Mouse (Mus musculus) thymus, adult 2 months (tissue): ENCODE measurements around the gene Slc16a5. TPM values are rescaled to one million over a fixed set of nuclear protein-coding genes. Genes with fewer than 3 reads are reported as not detected.
"Not testable (repeated sequence)": the region's sequence is repeated elsewhere in the genome, so short reads cannot be mapped to it uniquely, and the experiment has no call there.

ENCODE experiments used
- DNase-seq: peaks from one replicate; pipeline ENCODE4 v3.0.0; 2021
- H3K27ac ChIP-seq: fragments of 200-500 bp; 2 replicates; pipeline ENCODE4 v1.5.1; 2012; ENCODE audit warnings: low read length, control low read depth; ENCODE audit not compliant: control insufficient read depth, insufficient read depth
- H3K27me3 ChIP-seq: fragments of 200-500 bp; 2 replicates; pipeline ENCODE4 v1.6.1; 2012; ENCODE audit warnings: mild to moderate bottlenecking, low read length, moderate library complexity, mixed read lengths; ENCODE audit not compliant: control insufficient read depth, insufficient read depth
- H3K36me3 ChIP-seq: fragments of 200-500 bp; 2 replicates; pipeline ENCODE4 v1.6.1; 2012; ENCODE audit warnings: mild to moderate bottlenecking, low read length, moderate library complexity; ENCODE audit not compliant: control insufficient read depth, insufficient read depth
- H3K4me1 ChIP-seq: fragments of 200-500 bp; replicated peaks from 2 replicates; pipeline ENCODE4 v1.6.1; 2012; ENCODE audit warnings: low read length; ENCODE audit not compliant: control insufficient read depth, insufficient read depth
- H3K4me3 ChIP-seq: fragments of 200-500 bp; 2 replicates; pipeline ENCODE4 v1.5.1; 2012; ENCODE audit warnings: mild to moderate bottlenecking, low read length, control low read depth, moderate library complexity; ENCODE audit not compliant: control insufficient read depth, insufficient read depth
- CTCF ChIP-seq: fragments of 200-500 bp; IDR thresholded peaks from 2 replicates; pipeline ENCODE4 v1.5.1; 2012; ENCODE audit warnings: mild to moderate bottlenecking, control low read depth, low read length, moderate library complexity, borderline replicate concordance; ENCODE audit not compliant: control insufficient read depth, poor library complexity, insufficient read depth; ENCODE audit errors: extremely low read depth
- POLR2A ChIP-seq: fragments of 200-500 bp; IDR thresholded peaks from 2 replicates; pipeline ENCODE4 v1.6.1; 2012; ENCODE audit warnings: mild to moderate bottlenecking, low read length, control low read depth, moderate library complexity; ENCODE audit not compliant: control insufficient read depth, poor library complexity, insufficient read depth; ENCODE audit errors: extremely low read depth
- WGBS: fragments of 180-500 bp; shearing (Covaris S2); methylation state at CpG from one replicate; pipeline ENCODE4 v1.1.7; 2018; 5-methylcytosine and 5-hydroxymethylcytosine counted together
- polyA plus RNA-seq: library from polyadenylated mRNA; depleted of rRNA; stranded (reverse); fragments of >200 nt; gene quantifications from 2 replicates; pipeline ENCODE4 v1.2.3, GENCODE M21; 2012

The Slc16a5 gene
- polyA plus RNA-seq, 1 experiment: 456 TPM

DNA sequence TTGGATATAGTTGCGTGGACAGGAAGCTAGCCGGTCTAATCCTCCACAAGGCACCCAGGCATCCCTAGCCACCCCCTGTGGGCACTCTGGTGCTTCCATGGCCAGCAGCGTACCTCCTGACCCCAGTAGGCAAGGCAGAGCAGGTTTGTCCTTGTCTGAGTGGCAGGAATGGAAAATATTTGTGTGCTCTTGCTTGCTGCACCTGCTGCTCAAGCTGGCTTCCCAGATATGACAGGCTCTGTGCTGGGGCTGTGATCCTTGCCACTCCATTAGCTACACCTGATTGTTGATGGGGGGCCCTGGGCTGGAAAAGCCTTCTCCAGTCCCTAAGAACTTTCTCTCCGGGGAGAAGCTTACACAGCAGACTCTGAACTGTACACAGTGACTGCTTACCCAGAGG is 9.0 kb upstream of the Slc16a5 start:
- H3K4me3 ChIP-seq: no peak overlapping the region
- no peaks in the 10 kb centered on the region for H3K27me3 ChIP-seq
- H3K4me1 ChIP-seq: peaks cover 60% of the 10 kb centered on the region
- 61% methylated on average over 4 of the region's 4 CpGs for WGBS
- no peak for TF ChIP-seq POLR2A
- 0 out of 2 replicates have a peak, but pooled peaks have one; percentile 33 for TF ChIP-seq CTCF
- H3K27ac ChIP-seq: peak overlapping the region; percentile 99
- DNase-seq: no peak
- no peaks in the 10 kb centered on the region for H3K36me3 ChIP-seq

DNA sequence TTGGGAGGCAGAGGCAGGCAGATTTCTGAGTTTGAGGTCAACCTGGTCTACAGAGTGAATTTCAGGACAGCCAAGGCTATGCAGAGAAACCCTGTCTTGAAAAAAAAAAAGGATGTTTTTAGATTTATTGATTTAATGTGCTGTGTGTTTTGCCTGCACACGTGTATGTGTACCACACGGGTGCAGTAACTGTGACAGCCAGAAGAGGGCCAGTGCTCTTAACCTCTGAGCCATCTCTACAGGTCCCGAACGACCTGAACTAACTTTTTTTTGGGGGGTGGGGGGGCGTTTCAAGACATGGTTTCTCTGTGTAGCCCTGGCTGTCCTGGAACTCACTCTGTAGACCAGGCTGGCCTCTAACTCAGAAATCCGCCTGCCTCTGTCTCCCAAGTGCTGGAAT is 7.5 kb upstream of the Slc16a5 start:
- peaks cover 66% of the 10 kb centered on the region for H3K4me1 ChIP-seq
- not testable (repeated sequence) for H3K4me3 ChIP-seq, H3K27ac ChIP-seq, H3K27me3 ChIP-seq, H3K36me3 ChIP-seq, DNase-seq
- 95% methylated on average over 6 of the region's 6 CpGs for whole genome bisulfite sequencing

DNA sequence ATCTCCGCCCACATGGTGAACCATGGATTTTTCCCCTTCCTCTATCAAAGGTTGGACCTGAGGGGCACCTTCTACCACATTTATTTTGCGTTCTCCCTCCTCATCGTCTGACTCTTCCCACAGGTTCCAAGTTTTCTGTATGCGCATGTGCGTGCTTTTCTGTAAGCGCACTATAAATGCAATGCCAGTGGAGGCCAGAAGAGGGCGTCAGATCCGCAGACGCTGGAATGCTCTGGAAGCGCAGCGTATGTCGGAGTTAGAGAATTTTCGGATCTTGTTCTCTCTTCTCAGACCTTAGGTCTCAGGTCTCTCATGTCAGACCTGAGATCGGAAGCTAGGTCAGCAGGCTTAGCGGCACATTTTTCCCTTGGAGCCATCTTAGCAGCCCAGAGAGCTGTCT is 6.7 kb upstream of the Slc16a5 start:
- no peaks in the 10 kb centered on the region for H3K27me3 ChIP-seq
- DNase-seq: no peak
- no peak overlapping the region for H3K27ac ChIP-seq
- no peaks in the 10 kb centered on the region for H3K36me3 ChIP-seq
- 96% methylated on average over 15 of the region's 15 CpGs for WGBS
- H3K4me1 ChIP-seq: peaks cover 59% of the 10 kb centered on the region
- H3K4me3 ChIP-seq: no peak overlapping the region
- peak; percentile 35; the same call in 1 of the 2 replicates for TF ChIP-seq CTCF
- no peak for TF ChIP-seq POLR2A

DNA sequence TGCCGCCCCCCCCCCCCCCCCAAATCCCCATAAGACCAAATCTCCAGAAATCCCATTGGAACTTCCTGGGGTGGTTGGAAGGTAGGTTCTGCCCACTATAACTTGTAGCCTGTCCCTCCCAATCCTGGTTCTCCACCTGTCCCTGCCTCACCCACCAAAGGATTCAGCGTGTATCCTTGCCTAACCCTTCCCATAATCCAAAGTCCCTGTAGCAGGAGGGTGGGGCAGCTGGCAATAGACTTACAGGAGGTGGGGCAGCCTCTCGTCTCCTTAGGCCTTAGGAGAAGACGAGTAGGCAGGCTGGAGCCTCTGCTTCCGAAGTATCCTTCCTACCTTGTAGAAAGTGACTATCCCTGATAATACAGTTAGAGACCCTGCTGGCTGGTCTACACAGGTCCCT is 6.1 kb upstream of the Slc16a5 start:
- WGBS: 94% methylated on average over 5 of the region's 5 CpGs
- TF ChIP-seq CTCF: no peak
- TF ChIP-seq POLR2A: no peak
- H3K36me3 ChIP-seq: no peaks in the 10 kb centered on the region
- no peak for DNase-seq
- no peak overlapping the region for H3K4me3 ChIP-seq
- H3K27me3 ChIP-seq: no peaks in the 10 kb centered on the region
- no peak overlapping the region for H3K27ac ChIP-seq
- H3K4me1 ChIP-seq: peaks cover 63% of the 10 kb centered on the region

DNA sequence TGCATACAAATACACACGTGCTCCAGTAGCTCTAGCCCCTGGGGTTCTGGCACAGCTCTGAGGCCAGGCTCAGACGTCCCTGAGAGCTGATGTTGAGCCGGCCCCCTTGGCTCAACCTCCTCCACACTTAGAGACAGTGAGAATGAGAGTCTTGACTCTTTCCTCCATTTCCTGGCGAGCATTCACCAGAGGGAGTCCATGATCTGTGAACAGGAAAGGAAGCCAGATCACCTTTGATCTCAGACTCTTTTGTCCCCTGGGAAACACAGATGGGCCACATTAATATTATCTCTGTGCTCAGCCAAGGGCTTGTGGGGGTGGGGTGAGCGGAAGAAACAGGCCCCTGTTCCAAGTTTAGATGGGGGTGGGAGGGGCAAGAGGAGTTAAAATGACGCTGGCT is 4.9 kb upstream of the Slc16a5 start:
- Histone ChIP-seq H3K4me3 (no peak overlapping the region), H3K36me3 (no peaks in the 10 kb centered on the region), H3K27ac (no peak overlapping the region), H3K4me1 (peaks cover 62% of the 10 kb centered on the region), H3K27me3 (no peaks in the 10 kb centered on the region)
- 50% methylated on average over 6 of the region's 6 CpGs for WGBS
- TF ChIP-seq CTCF (no peak), POLR2A (no peak)
- DNase-seq: no peak

DNA sequence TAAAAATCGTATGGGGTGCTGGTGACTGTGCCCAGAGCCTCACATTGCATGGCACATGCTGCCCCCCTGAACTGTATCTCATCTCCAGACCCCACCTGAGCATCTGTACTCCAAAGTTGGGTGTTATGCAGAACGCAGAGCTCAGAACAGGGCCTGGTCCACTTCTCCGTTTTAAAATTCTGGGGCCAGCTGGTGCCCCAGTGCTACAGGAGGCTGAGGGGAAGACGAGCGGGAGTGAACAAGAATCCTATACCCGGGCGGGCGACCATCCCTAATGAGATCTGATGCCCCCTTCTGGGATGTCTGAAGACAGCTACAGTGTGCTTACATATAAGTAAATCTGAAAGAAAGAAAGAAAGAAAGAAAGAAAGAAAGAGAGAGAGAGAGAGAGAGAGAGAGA is 1.3 kb upstream of the Slc16a5 start:
- TF ChIP-seq CTCF: no peak
- TF ChIP-seq POLR2A: no peak
- Histone ChIP-seq H3K27me3 (no peaks in the 10 kb centered on the region), H3K36me3 (peaks cover 3% of the 10 kb centered on the region; the same call in 1 of the 2 replicates), H3K27ac (peak overlapping the region; percentile 96), H3K4me1 (peaks cover 64% of the 10 kb centered on the region), H3K4me3 (no peak overlapping the region)
- WGBS: 76% methylated on average over 8 of the region's 8 CpGs
- peak; percentile 44 for DNase-seq

DNA sequence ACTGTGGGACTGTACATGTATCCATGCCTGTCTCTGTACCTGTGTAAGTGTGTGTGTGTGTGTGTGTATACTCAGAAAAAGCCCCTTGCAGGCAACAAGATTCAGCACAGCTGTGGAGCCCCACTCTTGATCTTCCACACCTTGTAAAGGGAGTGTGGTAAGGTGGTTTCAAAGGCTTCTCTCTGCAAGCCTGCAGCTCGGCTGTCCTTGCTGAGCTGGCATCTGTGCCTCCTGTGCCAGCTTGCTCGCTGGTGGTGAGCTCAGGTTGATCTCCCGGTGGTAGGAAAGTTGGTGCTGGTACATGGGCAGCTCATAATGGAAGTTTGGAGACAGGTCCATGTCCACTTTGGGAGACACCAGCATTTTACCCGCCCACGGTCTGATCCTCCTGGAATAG is 430 bp upstream of the Slc16a5 start:
- TF ChIP-seq CTCF: no peak
- TF ChIP-seq POLR2A: peak; percentile 28; the same call in 1 of the 2 replicates
- Histone ChIP-seq H3K4me1 (peaks cover 62% of the 10 kb centered on the region), H3K4me3 (peak overlapping the region; percentile 59), H3K27me3 (no peaks in the 10 kb centered on the region), H3K27ac (peak overlapping the region; percentile 96), H3K36me3 (peaks cover 11% of the 10 kb centered on the region)
- 33% methylated on average over 5 of the region's 5 CpGs for WGBS
- DNase-seq: peak; percentile 68
